Mouse (Mus musculus) liver, postnatal 0 days (tissue): Measurements from ENCODE around the gene Pklr. TPM values are rescaled to one million over a fixed set of nuclear protein-coding genes. Genes with fewer than 3 reads are reported as not detected.

Experiments used
- ATAC-seq: fragments of 200-750 bp; cut with Nextera tagmentation; 2 replicates; pipeline ENCODE4 v1.8.0; 2017; ENCODE audit warnings: mild to moderate bottlenecking, moderate library complexity
- DNase-seq: peaks from one replicate; pipeline ENCODE4 v3.0.0-alpha.2; 2016
- H3K27ac ChIP-seq: fragments of 300-500 bp; sonication (generic); 2 replicates; pipeline ENCODE4 v1.5.1; 2014; ENCODE audit warnings: antibody characterized with exemption, moderate library complexity, mild to moderate bottlenecking, low read depth
- H3K27me3 ChIP-seq: fragments of 300-500 bp; sonication (generic); 2 replicates; pipeline ENCODE4 v1.6.1; 2014; ENCODE audit warnings: low read length, control low read depth, mixed read lengths; ENCODE audit not compliant: insufficient read depth
- H3K36me3 ChIP-seq: fragments of 300-500 bp; sonication (generic); replicated peaks from 2 replicates; pipeline ENCODE4 v1.6.1; 2014; ENCODE audit warnings: mild to moderate bottlenecking, control low read depth, low read length, moderate library complexity, mixed read lengths; ENCODE audit not compliant: insufficient read depth
- H3K4me1 ChIP-seq: fragments of 300-500 bp; sonication (generic); 2 replicates; pipeline ENCODE4 v1.6.1; 2014; ENCODE audit warnings: antibody characterized with exemption, mild to moderate bottlenecking, control low read depth; ENCODE audit not compliant: insufficient read depth
- H3K4me2 ChIP-seq: fragments of 300-500 bp; sonication (generic); 2 replicates; pipeline ENCODE4 v1.6.1; 2014; ENCODE audit warnings: low read depth, mild to moderate bottlenecking, low read length, moderate library complexity, mixed read lengths
- H3K4me3 ChIP-seq: fragments of 300-500 bp; sonication (generic); 2 replicates; pipeline ENCODE4 v1.5.1; 2014; ENCODE audit warnings: low read depth, low read length
- H3K9ac ChIP-seq: fragments of 300-500 bp; sonication (generic); replicated peaks from 2 replicates; pipeline ENCODE4 v1.6.1; 2014; ENCODE audit warnings: mild to moderate bottlenecking, moderate library complexity
- H3K9me3 ChIP-seq: fragments of 300-500 bp; sonication (generic); 2 replicates; pipeline ENCODE4 v1.6.1; 2016; ENCODE audit warnings: mild to moderate bottlenecking, control low read depth, low read length, mixed read lengths
- CTCF ChIP-seq: sonication (generic); IDR thresholded peaks from 2 replicates; pipeline ENCODE4 v1.5.1; 2016; ENCODE audit warnings: antibody characterized with exemption, low read depth
- EP300 ChIP-seq: IDR thresholded peaks from 2 replicates; pipeline ENCODE4 v1.6.1; 2016; ENCODE audit warnings: antibody characterized with exemption, low read depth, mild to moderate bottlenecking
- WGBS: fragments of 180-500 bp; shearing (Covaris S2); extraction: QIAGEN DNeasy Blood & Tissue Kit; methylation state at CpG from one replicate; pipeline ENCODE4 v1.1.7; 2014; ENCODE audit not compliant: insufficient replicate concordance; 5-methylcytosine and 5-hydroxymethylcytosine counted together
- polyA plus RNA-seq: library from polyadenylated mRNA; unstranded; fragments of >200 nt; fragmentation: Nextera tagmentation; extraction: Ambion mirVana; gene quantifications from 2 replicates; pipeline ENCODE4 v1.2.1, GENCODE M21; 2015

Pklr gene
- polyA plus RNA-seq, 1 experiment from 2014 or later = 27.8 TPM

GRCm38 (mm10) chr3:89147101-89147978 is 11.4 kb downstream of the Pklr start:
- TF ChIP-seq CTCF = no peak
- no peak overlapping the region for H3K27ac ChIP-seq
- DNase-seq (peak; percentile 69), ATAC-seq (peak; percentile 81)
- peaks cover 9% of the 10 kb centered on the region; the same call in 1 of the 2 replicates for H3K4me1 ChIP-seq
- H3K36me3 ChIP-seq = peaks cover 28% of the 10 kb centered on the region
- H3K4me3 ChIP-seq = peak overlapping the region; percentile 0; the same call in 1 of the 2 replicates
- H3K9ac ChIP-seq = no peak overlapping the region
- H3K4me2 ChIP-seq = peak overlapping the region; percentile 53
- WGBS = 22% methylated on average over 26 of the region's 26 CpGs
- H3K9me3 ChIP-seq = no peaks in the 10 kb centered on the region
- peaks cover 8% of the 10 kb centered on the region; the same call in 1 of the 2 replicates for H3K27me3 ChIP-seq

DNA sequence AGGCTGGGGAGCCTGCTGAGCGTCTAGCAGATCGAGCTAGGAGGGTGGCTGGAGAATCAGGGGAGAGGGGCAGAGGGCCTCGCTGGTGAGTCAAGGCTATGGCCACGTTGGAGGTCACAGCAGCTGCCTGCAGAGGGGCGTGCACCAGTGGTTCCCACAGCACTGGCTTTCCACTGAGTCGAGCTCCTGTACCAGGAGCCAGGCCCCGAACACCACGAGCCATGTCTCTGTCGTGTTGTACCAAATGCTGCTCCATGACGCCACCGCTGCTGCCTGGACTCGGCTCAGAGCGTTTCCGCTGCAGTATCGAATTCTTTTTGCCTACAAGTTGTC is 12.0 kb downstream of the Pklr start:
- Histone ChIP-seq H3K9ac (no peak overlapping the region), H3K36me3 (peaks cover 25% of the 10 kb centered on the region), H3K4me2 (peak overlapping the region; percentile 53), H3K4me1 (peaks cover 9% of the 10 kb centered on the region; the same call in 1 of the 2 replicates), H3K4me3 (peak overlapping the region; percentile 0; the same call in 1 of the 2 replicates), H3K27me3 (peaks cover 8% of the 10 kb centered on the region; the same call in 1 of the 2 replicates), H3K9me3 (no peaks in the 10 kb centered on the region), H3K27ac (no peak overlapping the region)
- TF ChIP-seq CTCF = no peak
- no peak for TF ChIP-seq EP300
- DNase-seq = no peak
- ATAC-seq = peak; percentile 41
- 8% methylated on average over 14 of the region's 15 CpGs for WGBS

GRCm38 (mm10) chr3:89148567-89148966 is 12.6 kb downstream of the Pklr start:
- ATAC-seq = no peak
- H3K36me3 ChIP-seq = peaks cover 21% of the 10 kb centered on the region; the same call in 1 of the 2 replicates
- peaks cover 8% of the 10 kb centered on the region; the same call in 1 of the 2 replicates for H3K27me3 ChIP-seq
- peaks cover 9% of the 10 kb centered on the region; the same call in 1 of the 2 replicates for H3K4me1 ChIP-seq
- H3K9me3 ChIP-seq = no peaks in the 10 kb centered on the region
- H3K27ac ChIP-seq = no peak overlapping the region
- no peak overlapping the region for H3K4me3 ChIP-seq
- no peak overlapping the region for H3K9ac ChIP-seq
- 73% methylated on average over 14 of the region's 14 CpGs for WGBS
- no peak overlapping the region for H3K4me2 ChIP-seq
- no peak for DNase-seq
- no peak for TF ChIP-seq CTCF
- TF ChIP-seq EP300 = no peak

DNA sequence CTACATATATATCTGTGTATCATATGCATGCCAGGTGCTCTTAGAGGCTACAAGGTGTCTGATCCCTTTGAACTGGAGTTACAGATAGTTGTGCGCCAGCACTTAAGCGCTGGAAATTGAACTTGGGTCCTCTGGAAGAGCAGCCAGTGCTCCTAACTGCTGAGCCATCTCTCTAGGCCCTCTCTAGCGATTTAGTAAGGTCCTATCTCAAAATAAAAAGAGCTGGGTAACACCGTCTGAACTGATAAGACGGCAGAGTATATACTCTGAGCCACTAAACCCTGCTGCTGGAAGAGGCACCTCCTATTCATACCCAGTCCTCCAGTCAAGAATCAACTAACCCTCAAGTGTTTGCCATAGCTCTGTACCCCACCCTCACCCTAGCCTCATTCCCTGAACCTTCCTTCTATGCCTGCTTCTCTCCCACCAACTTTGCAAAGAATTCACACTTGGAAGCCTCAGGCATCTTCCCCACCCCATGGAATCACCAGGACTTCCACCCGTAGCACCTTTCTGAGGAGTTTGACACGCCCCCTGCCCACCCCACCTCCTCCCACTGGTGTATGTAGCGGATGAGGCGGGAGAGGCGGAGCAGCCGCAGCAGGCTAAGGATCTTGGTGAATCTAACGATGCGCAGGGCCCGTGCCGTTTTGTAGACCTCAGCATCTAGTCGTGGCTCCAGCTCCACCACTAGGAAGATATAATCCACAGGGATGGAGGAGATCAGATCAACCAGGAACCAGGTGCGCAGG is 16.3 kb downstream of the Pklr start:
- no peak overlapping the region for H3K27ac ChIP-seq
- ATAC-seq (no peak), DNase-seq (no peak)
- H3K4me2 ChIP-seq = no peak overlapping the region
- no peak overlapping the region for H3K9ac ChIP-seq
- WGBS = 54% methylated on average over 17 of the region's 17 CpGs
- no peaks in the 10 kb centered on the region for H3K36me3 ChIP-seq
- peaks cover 7% of the 10 kb centered on the region; the same call in 1 of the 2 replicates for H3K4me1 ChIP-seq
- no peaks in the 10 kb centered on the region for H3K9me3 ChIP-seq
- TF ChIP-seq CTCF = no peak
- TF ChIP-seq EP300 = no peak
- no peak overlapping the region for H3K4me3 ChIP-seq
- H3K27me3 ChIP-seq = peaks cover 8% of the 10 kb centered on the region; the same call in 1 of the 2 replicates

DNA sequence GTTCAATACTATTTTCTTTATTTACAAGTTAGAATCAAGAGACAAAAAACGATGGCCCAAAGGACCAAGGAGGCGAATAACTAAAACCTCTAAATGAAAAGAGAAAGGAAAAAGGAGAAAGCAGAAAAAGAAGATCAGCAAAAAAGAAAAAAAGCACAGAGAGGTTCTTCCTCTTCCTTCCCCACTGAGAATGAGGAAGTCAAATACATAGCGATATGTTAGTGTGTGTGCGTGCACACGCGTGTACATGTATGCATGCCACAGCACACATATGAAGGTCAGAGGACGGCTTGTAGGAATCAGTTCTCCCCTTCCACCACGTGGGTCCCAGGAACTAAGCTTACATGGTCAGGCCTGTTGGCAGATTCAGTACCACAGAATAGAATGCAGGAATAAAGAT is 21.0 kb downstream of the Pklr start:
- Histone ChIP-seq H3K9me3 (no peaks in the 10 kb centered on the region), H3K9ac (no peak overlapping the region), H3K36me3 (no peaks in the 10 kb centered on the region), H3K27me3 (peaks cover 17% of the 10 kb centered on the region), H3K27ac (no peak overlapping the region), H3K4me3 (no peak overlapping the region), H3K4me1 (peaks cover 15% of the 10 kb centered on the region), H3K4me2 (no peak overlapping the region)
- no peak for DNase-seq
- 62% methylated on average over 8 of the region's 8 CpGs for WGBS
- no peak for ATAC-seq
- TF ChIP-seq EP300 (no peak), CTCF (no peak)

DNA sequence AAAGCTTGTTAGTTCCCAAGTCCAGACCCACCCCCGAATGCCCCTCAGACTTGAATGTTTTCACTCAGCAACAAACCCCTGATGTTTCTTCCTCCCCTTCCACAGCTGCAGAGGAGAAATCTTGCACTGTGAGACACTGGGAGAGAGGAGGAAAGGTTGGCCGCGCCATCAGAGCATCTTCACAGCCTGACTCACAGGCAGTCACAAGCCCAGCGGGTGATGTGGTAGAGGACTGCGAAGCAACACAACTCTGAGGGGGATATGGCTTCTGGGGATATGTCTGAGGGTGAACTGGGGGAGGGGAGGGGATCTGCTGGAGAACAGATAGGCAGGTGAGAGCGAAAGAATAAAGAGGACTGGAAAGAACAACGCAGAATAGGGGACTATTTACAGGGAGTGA is 22.7 kb downstream of the Pklr start:
- H3K4me1 ChIP-seq = peaks cover 15% of the 10 kb centered on the region
- no peaks in the 10 kb centered on the region for H3K9me3 ChIP-seq
- peaks cover 17% of the 10 kb centered on the region for H3K27me3 ChIP-seq
- H3K9ac ChIP-seq = no peak overlapping the region
- H3K27ac ChIP-seq = no peak overlapping the region
- DNase-seq (no peak), ATAC-seq (no peak)
- no peak overlapping the region for H3K4me2 ChIP-seq
- H3K36me3 ChIP-seq = no peaks in the 10 kb centered on the region
- 27% methylated on average over 7 of the region's 7 CpGs for WGBS
- TF ChIP-seq CTCF (no peak), EP300 (no peak)
- H3K4me3 ChIP-seq = no peak overlapping the region
